Mouse (Mus musculus): Measurements from ENCODE around the gene Podxl2.

GRCm38 (mm10) chr6:88870594-88870993, 4.2 kb downstream of the Podxl2 start:
- TF ChIP-seq CTCF (IDR thresholded peaks at IDR 0.05; ENCODE audit: control insufficient read depth, insufficient read depth, insufficient read length) (no peak), MYOD1 (IDR thresholded peaks at IDR 0.05; ENCODE audit: control insufficient read depth, insufficient read length, low read depth) (no peak), USF1 (IDR thresholded peaks at IDR 0.05; ENCODE audit: low read depth) (no peak), CEBPB (IDR thresholded peaks at IDR 0.05; ENCODE audit: low read depth) (no peak), MAX (IDR thresholded peaks at IDR 0.05) (no peak), FOSL1 (IDR thresholded peaks at IDR 0.05; ENCODE audit: insufficient read depth, low read length, poor library complexity, severe bottlenecking) (no peak), MYOG (IDR thresholded peaks at IDR 0.05; ENCODE audit: control insufficient read depth, extremely low read depth, insufficient read length) (no peak)

Data from C2C12 (cell line).